10 mouse cellular contexts compared by ENCODE assay signal in the genomic region with DNA sequence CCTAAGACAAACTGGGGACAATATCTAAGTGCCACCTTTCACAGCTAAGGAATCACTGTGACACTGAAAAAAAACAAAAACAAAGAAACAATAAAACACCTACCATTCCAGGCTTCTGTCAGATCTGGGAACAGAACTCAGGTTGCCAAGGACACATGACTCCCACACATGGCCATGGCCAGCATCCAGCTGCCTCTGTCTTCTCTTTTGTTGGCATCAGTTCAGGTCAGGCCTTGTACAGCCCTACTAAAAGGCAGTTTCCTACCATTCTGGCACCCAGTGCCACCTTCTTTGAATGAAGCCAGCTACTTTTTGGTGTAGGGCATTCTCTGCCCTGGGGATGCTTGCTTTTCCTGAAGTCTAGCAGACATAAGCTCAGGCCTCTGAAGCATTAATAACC.
DNase-seq lines count a peak whose midpoint lies in the region; ATAC-seq and TF ChIP-seq lines count a peak whose summit lies in the region.
"Had no signal": no experiment of that assay in that cellular context is flagged by ENCODE, and none has a peak within 500 bp of the region (broad histone marks: within the 10 kb centered on the region; RNA-seq: fewer than 3 reads in every experiment).

No protein-coding gene starts in this region.

- no peaks in the 10 kb centered on the region for H3K27me3 ChIP-seq in hindbrain, postnatal 0 days (ENCODE audit: insufficient read depth, low read length)
- H3K27me3 ChIP-seq in hindbrain, embryonic 13.5 days, result 0 out of 2 replicates have a peak, but pooled peaks cover 2% of the 10 kb centered on the region

- no peak overlapping the region for H3K9ac ChIP-seq in hindbrain, postnatal 0 days (replicated peaks; ENCODE audit: low read length)
- H3K9ac ChIP-seq in hindbrain, embryonic 13.5 days, result no peak overlapping the region
- H3K9ac ChIP-seq: forebrain, embryonic 12.5 days had no signal

- DNase-seq in hindbrain, postnatal 0 days (ENCODE audit: low spot score), result peak; percentile 71
- DNase-seq in adrenal gland, adult 8-10 months, result peak; percentile 80
- DNase-seq in cerebellum, postnatal 36 days, result peak; percentile 65 to 66
- peak; percentile 26 to 63 for DNase-seq in layer of hippocampus, adult 8-10 months (ENCODE audit: low spot score in 2 of 2)
- no peak for DNase-seq in retina, embryonic 14.5 days (ENCODE audit: low spot score)
- DNase-seq in urinary bladder, adult 18-20 months (ENCODE audit: low spot score in 2 of 2), result no peak
- DNase-seq: lung, postnatal 36 days had no signal

- ATAC-seq in hindbrain, postnatal 0 days, result no peak
- no peak for ATAC-seq in hindbrain, embryonic 13.5 days (ENCODE audit: low FRiP score)
- no peak for ATAC-seq in granulocyte monocyte progenitor cell, adult 5-6 weeks (replicated peaks; ENCODE audit: poor library complexity, severe bottlenecking)

- TF ChIP-seq CTCF in hindbrain, postnatal 0 days (IDR thresholded peaks at IDR 0.05; ENCODE audit: low read depth), result no peak

- peaks cover 20% of the 10 kb centered on the region for H3K4me1 ChIP-seq in hindbrain, postnatal 0 days (ENCODE audit: insufficient read depth, low read length)
- H3K4me1 ChIP-seq in hindbrain, embryonic 13.5 days (replicated peaks), result peaks cover 20% of the 10 kb centered on the region

- H3K4me2 ChIP-seq in hindbrain, postnatal 0 days (ENCODE audit: low read depth, low read length), result no peak overlapping the region
- H3K4me2 ChIP-seq in hindbrain, embryonic 13.5 days, result no peak overlapping the region
- H3K4me2 ChIP-seq: forebrain, embryonic 12.5 days had no signal

- H3K27ac ChIP-seq in hindbrain, postnatal 0 days, result no peak overlapping the region
- no peak overlapping the region for H3K27ac ChIP-seq in hindbrain, embryonic 13.5 days
- H3K27ac ChIP-seq: forebrain, embryonic 12.5 days had no signal

- no peaks in the 10 kb centered on the region for H3K9me3 ChIP-seq in hindbrain, postnatal 0 days (ENCODE audit: low read length)
- H3K9me3 ChIP-seq in hindbrain, embryonic 13.5 days, result no peaks in the 10 kb centered on the region
- H3K9me3 ChIP-seq: forebrain, embryonic 12.5 days had no signal

- no peaks in the 10 kb centered on the region for H3K36me3 ChIP-seq in hindbrain, postnatal 0 days (ENCODE audit: insufficient read depth, low read length)
- H3K36me3 ChIP-seq in hindbrain, embryonic 13.5 days, result no peaks in the 10 kb centered on the region
- H3K36me3 ChIP-seq: forebrain, embryonic 12.5 days had no signal

- H3K4me3 ChIP-seq in hindbrain, postnatal 0 days (ENCODE audit: low read length), result no peak overlapping the region
- no peak overlapping the region for H3K4me3 ChIP-seq in hindbrain, embryonic 13.5 days
- H3K4me3 ChIP-seq: forebrain, embryonic 12.5 days had no signal

Comparison
In these comparisons a context has a peak if more than half of its experiments do, and no peak if none do; other contexts are left out.
1. DNase-seq: peak in hindbrain, postnatal 0 days (single experiment), adrenal gland, adult 8-10 months (single experiment), cerebellum, postnatal 36 days (2 of 2) and layer of hippocampus, adult 8-10 months (2 of 2); none in retina, embryonic 14.5 days (single experiment) and urinary bladder, adult 18-20 months (0 of 2).